Mouse (Mus musculus) cerebellum, adult 2 months (tissue): ENCODE data around the gene Spag7.

Experiments
- CTCF ChIP-seq: fragments of 200-500 bp; IDR thresholded peaks from 2 replicates; pipeline ENCODE4 v1.5.1; 2011; ENCODE audit warnings: low read depth, mild to moderate bottlenecking, control low read depth, low read length, moderate library complexity, borderline replicate concordance; ENCODE audit not compliant: insufficient read depth
- POLR2A ChIP-seq: fragments of 200-500 bp; IDR thresholded peaks from 2 replicates; pipeline ENCODE4 v1.6.1; 2011; ENCODE audit warnings: low read length, control low read depth, borderline replicate concordance; ENCODE audit not compliant: insufficient read depth

DNA sequence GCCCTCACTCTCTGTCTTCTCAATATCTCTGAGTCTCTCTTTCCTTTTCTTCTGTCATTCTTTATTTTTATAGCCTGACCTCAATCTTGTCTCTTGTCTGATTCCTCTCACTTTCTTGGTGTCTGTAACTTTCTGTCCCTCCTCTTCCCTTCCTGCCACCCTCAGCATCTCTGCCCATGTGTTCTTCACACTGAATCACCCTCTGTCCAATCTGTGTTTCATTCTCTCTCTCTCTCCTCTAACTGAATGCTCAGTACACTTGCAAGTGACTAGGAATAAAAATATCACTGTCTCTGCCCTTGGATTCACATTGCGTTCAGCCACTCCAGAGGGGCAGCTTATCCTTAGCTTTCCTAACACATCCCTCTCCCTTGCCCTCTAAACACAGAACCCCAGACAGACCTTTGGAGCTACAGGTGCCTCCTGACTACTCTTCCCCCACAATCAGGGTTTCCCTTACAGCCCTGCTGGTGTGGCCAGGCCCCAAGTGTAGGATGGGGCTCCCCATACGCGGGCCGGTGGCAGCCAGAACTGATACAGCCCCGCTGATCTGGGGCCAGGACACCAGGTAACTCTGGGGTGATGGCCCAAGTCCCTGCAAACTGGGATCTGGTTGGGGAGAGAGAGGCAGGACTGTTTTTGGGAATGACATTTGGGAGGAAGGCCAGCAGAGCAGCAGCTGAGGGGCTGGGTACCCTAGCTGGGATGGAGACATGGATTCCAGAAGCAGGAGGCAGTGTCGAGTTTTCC, 32.9 kb upstream of the Spag7 start:
- TF ChIP-seq POLR2A (no peak), CTCF (no peak)
